Mouse (Mus musculus) G1E-ER4 (cell line): ENCODE measurements around the gene Tdp2. TPM values are rescaled to one million over a fixed set of nuclear protein-coding genes. Genes with fewer than 3 reads are reported as not detected.

Source experiments
- GATA1 ChIP-seq: IDR thresholded peaks from one replicate; pipeline ENCODE4 v1.8.0; 2012; ENCODE audit warnings: low read length, inconsistent platforms
- polyA plus RNA-seq: library from polyadenylated mRNA; stranded (reverse); fragments of >175 nt; gene quantifications from 2 replicates; pipeline ENCODE4 v1.2.3, GENCODE M21; 2012

Gene Tdp2
- polyA plus RNA-seq, 1 experiment, result 53.5 TPM

GRCm38 (mm10) chr13:24852570-24852969, 21.1 kb downstream of the Tdp2 start:
- TF ChIP-seq GATA1, result no peak

GRCm38 (mm10) chr13:24859115-24859514, 27.6 kb downstream of the Tdp2 start:
- TF ChIP-seq GATA1, result no peak

GRCm38 (mm10) chr13:24861084-24861483, 29.6 kb downstream of the Tdp2 start:
- TF ChIP-seq GATA1, result no peak

GRCm38 (mm10) chr13:24862021-24862420, 30.5 kb downstream of the Tdp2 start:
- TF ChIP-seq GATA1, result no peak

GRCm38 (mm10) chr13:24862520-24862919, 31.0 kb downstream of the Tdp2 start:
- no peak for TF ChIP-seq GATA1

- TF ChIP-seq GATA1, result no peak
Observed at GRCm38 (mm10) chr13:24866430-24867402, 35.2 kb downstream of the Tdp2 start.

- no peak for TF ChIP-seq GATA1
Observed at GRCm38 (mm10) chr13:24867789-24868188, 36.3 kb downstream of the Tdp2 start.

GRCm38 (mm10) chr13:24868233-24868632, 36.8 kb downstream of the Tdp2 start:
- no peak for TF ChIP-seq GATA1

- no peak for TF ChIP-seq GATA1
Observed at GRCm38 (mm10) chr13:24879359-24880040, 48.0 kb downstream of the Tdp2 start.

GRCm38 (mm10) chr13:24880208-24880607, 48.7 kb downstream of the Tdp2 start:
- TF ChIP-seq GATA1, result no peak

- TF ChIP-seq GATA1, result no peak
Observed at GRCm38 (mm10) chr13:24880704-24881103, 49.2 kb downstream of the Tdp2 start.

GRCm38 (mm10) chr13:24882411-24882810, 50.9 kb downstream of the Tdp2 start:
- no peak for TF ChIP-seq GATA1

- TF ChIP-seq GATA1, result no peak
Observed at GRCm38 (mm10) chr13:24889554-24889953, 58.1 kb downstream of the Tdp2 start.

Other genes with a start within 250 kb of the Tdp2 start
- not detected in 2 replicates for gene Ripor2, start 249.5 kb upstream of the Tdp2 start, polyA plus RNA-seq
- not detected in 2 replicates for gene Armh2, start 90.4 kb upstream of the Tdp2 start, polyA plus RNA-seq
- 4.0 and 9.1 TPM in 2 replicates for gene Gmnn, start 69.8 kb upstream of the Tdp2 start, polyA plus RNA-seq
- gene BC005537, start 30.0 kb upstream of the Tdp2 start, polyA plus RNA-seq, result 61.9 and 79.6 TPM in 2 replicates
- gene Acot13, start 139 bp upstream of the Tdp2 start, polyA plus RNA-seq, result 46.7 and 50.2 TPM in 2 replicates
- gene D130043K22Rik, start 13.5 kb downstream of the Tdp2 start, polyA plus RNA-seq, result not detected in 2 replicates
- gene Aldh5a1, start 106.0 kb downstream of the Tdp2 start, polyA plus RNA-seq, result not detected in 2 replicates
- gene Gpld1, start 111.5 kb downstream of the Tdp2 start, polyA plus RNA-seq, result not detected in 2 replicates
- 6.4 and 8.6 TPM in 2 replicates for gene Mrs2, start 188.7 kb downstream of the Tdp2 start, polyA plus RNA-seq
- not detected in 2 replicates for gene Dcdc2a, start 224.3 kb downstream of the Tdp2 start, polyA plus RNA-seq